In the genomic region with DNA sequence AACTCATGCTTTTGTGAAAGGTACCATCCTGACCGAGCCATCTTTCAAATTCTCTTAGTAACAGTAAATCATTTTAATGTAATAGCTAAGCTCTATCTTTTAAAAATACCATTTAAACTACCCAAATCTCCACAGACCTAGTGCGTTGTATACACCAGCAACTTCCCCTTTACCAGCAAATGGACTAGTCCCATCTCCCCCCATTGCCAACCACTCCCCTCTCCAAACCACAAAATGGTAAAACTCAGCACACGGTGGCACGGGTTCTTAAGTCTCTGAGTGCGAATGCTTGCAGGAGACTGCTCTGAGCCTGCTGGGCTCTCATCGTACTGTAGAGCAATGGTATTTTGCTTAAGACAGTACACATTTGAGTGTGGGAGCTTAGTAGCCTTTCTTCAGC, we compare ENCODE assay signal across 24 mouse cellular contexts.
DNase-seq lines count a peak whose midpoint lies in the region; ATAC-seq lines count a peak whose summit lies in the region.
"Had no signal": no experiment of that assay in that cellular context is flagged by ENCODE, and none has a peak within 500 bp of the region (broad histone marks: within the 10 kb centered on the region; RNA-seq: fewer than 3 reads in every experiment).

No protein-coding gene starts in this region.

- H3K27me3 ChIP-seq in splenic B cell, adult 2 months (ENCODE audit: control insufficient read depth, insufficient read depth, low read length, poor library complexity, severe bottlenecking), result no peaks in the 10 kb centered on the region
- H3K27me3 ChIP-seq: embryonic facial prominence, embryonic 12.5 days; embryonic facial prominence, embryonic 15.5 days; forebrain, embryonic 15.5 days; heart, embryonic 12.5 days; heart, embryonic 15.5 days had no signal

- peak; percentile 38; the same call in 1 of the 2 replicates for ATAC-seq in megakaryocyte, adult 5-6 weeks (ENCODE audit: poor library complexity, severe bottlenecking)
- ATAC-seq: activated CD4-positive, CD25-positive, alpha-beta regulatory T cell, adult 4 months; forebrain, embryonic 15.5 days; hindbrain, postnatal 0 days; inflammation-experienced regulatory T-cells, adult 6 months had no signal

- peak; percentile 16 to 38 for DNase-seq in spleen, postnatal 36 days (ENCODE audit: low spot score in 2 of 2)
- no peak for DNase-seq in spleen, adult 12 weeks (ENCODE audit: low spot score)
- DNase-seq in splenic B cell, adult 2 months (ENCODE audit: low read depth, low spot score), result peak; percentile 59
- DNase-seq in kidney, adult 8-10 months, result no peak
- no peak for DNase-seq in kidney, postnatal 36 days
- DNase-seq: adrenal gland, adult 8-10 months; adrenal gland, postnatal 25 days; cerebellum, adult 18-20 months; cerebellum, adult 9-10 months; cerebellum, postnatal 14 days; gastrocnemius, postnatal 10 days; gastrocnemius, postnatal 36 days; heart, adult 11 months; heart, postnatal 10 days; heart, postnatal 36 days had no signal

- H3K36me3 ChIP-seq in splenic B cell, adult 2 months (ENCODE audit: control insufficient read depth, insufficient read depth, low read length, poor library complexity, severe bottlenecking), result no peaks in the 10 kb centered on the region
- H3K36me3 ChIP-seq: embryonic facial prominence, embryonic 12.5 days; embryonic facial prominence, embryonic 15.5 days; forebrain, embryonic 15.5 days; heart, embryonic 12.5 days; heart, embryonic 15.5 days had no signal

Comparison
In these comparisons a context has a peak if more than half of its experiments do, and no peak if none do; other contexts are left out.
1. DNase-seq: peak in spleen, postnatal 36 days (2 of 2) and splenic B cell, adult 2 months (single experiment); none in spleen, adult 12 weeks (single experiment), kidney, adult 8-10 months (0 of 2) and kidney, postnatal 36 days (0 of 2).